Mouse (Mus musculus) CH12.LX (cell line): ENCODE results near the gene Rps6kb2. TPM values are rescaled to one million over a fixed set of nuclear protein-coding genes. Genes with fewer than 3 reads are reported as not detected.

Source experiments
- DNase-seq: peaks from one replicate; pipeline ENCODE4 v3.0.0-alpha.2; 2013; ENCODE audit errors: extremely low read depth
- H3K27ac ChIP-seq: 2 replicates; pipeline ENCODE4 v1.5.1; 2012; ENCODE audit warnings: low read depth, mild to moderate bottlenecking, control low read depth, moderate library complexity; ENCODE audit not compliant: insufficient read depth
- H3K27me3 ChIP-seq: replicated peaks from 2 replicates; pipeline ENCODE3; 2012; ENCODE audit warnings: inconsistent platforms
- H3K36me3 ChIP-seq, 2 experiments: replicated peaks in 1 of 2; 2 replicates each; pipeline versions ENCODE3 to v1.6.1; 2012; ENCODE audit warnings: inconsistent platforms in 1 of 2, low read length in 1 of 2, mild to moderate bottlenecking in 1 of 2, mixed read lengths in 1 of 2, moderate library complexity in 1 of 2; ENCODE audit not compliant: control insufficient read depth in 1 of 2, insufficient read depth in 1 of 2
- H3K4me1 ChIP-seq, 2 experiments: 2 replicates each; pipeline ENCODE4 v1.6.1; 2012; ENCODE audit warnings: inconsistent platforms in 1 of 2, moderate library complexity in 1 of 2; ENCODE audit not compliant: insufficient read depth in 2 of 2, control insufficient read depth in 1 of 2
- H3K4me2 ChIP-seq: 2 replicates; pipeline ENCODE4 v1.6.1; 2012; ENCODE audit warnings: low read depth, mild to moderate bottlenecking, control low read depth; ENCODE audit not compliant: poor library complexity, insufficient read depth, severe bottlenecking
- H3K4me3 ChIP-seq, 3 experiments: fragments of 150-350 bp in 1 of 3; sonication (generic) in 1 of 3; replicated peaks in 1 of 3; 2 replicates each; pipeline versions ENCODE3 to v1.5.1; 2011 to 2012; ENCODE audit warnings: low read depth in 2 of 3, low read length in 2 of 3, mild to moderate bottlenecking in 2 of 3, moderate library complexity in 2 of 3, control low read depth in 1 of 3, improper control_type of control experiment in 1 of 3, inconsistent platforms in 1 of 3, mixed read lengths in 1 of 3; ENCODE audit not compliant: poor library complexity in 1 of 3
- H3K79me2 ChIP-seq: replicated peaks from 2 replicates; pipeline ENCODE4 v1.6.1; 2012; ENCODE audit warnings: mild to moderate bottlenecking, moderate library complexity; ENCODE audit not compliant: control insufficient read depth, poor library complexity, insufficient read depth, severe bottlenecking; ENCODE audit errors: extremely low read depth
- H3K9ac ChIP-seq: 2 replicates; pipeline ENCODE4 v1.6.1; 2012; ENCODE audit warnings: low read depth, mild to moderate bottlenecking, control low read depth, moderate library complexity; ENCODE audit not compliant: insufficient read depth
- H3K9me3 ChIP-seq: replicated peaks from 2 replicates; pipeline ENCODE3; 2012; ENCODE audit warnings: low read length, inconsistent platforms, mixed read lengths
- BHLHE40 ChIP-seq: IDR thresholded peaks from 2 replicates; pipeline ENCODE4 v1.6.1; 2011; ENCODE audit warnings: mild to moderate bottlenecking, low read depth, low read length, improper control_type of control experiment
- CHD1 ChIP-seq: IDR thresholded peaks from 2 replicates; pipeline ENCODE4 v1.6.1; 2012; ENCODE audit warnings: low read depth, low read length, improper control_type of control experiment, inconsistent platforms
- CHD2 ChIP-seq: IDR thresholded peaks from 2 replicates; pipeline ENCODE4 v1.6.1; 2011; ENCODE audit warnings: low read length, improper control_type of control experiment
- CTCF ChIP-seq, 2 experiments: IDR thresholded peaks in 1 of 2; conservative IDR thresholded peaks in 1 of 2; 2 replicates each; pipeline ENCODE4 v1.5.1; 2011 to 2012; ENCODE audit warnings: low read depth in 2 of 2, low read length in 2 of 2, improper control_type of control experiment in 1 of 2, inconsistent platforms in 1 of 2, mild to moderate bottlenecking in 1 of 2, moderate library complexity in 1 of 2
- E2F4 ChIP-seq: IDR thresholded peaks from 2 replicates; pipeline ENCODE4 v1.6.1; 2011; ENCODE audit warnings: low read depth, low read length, improper control_type of control experiment; ENCODE audit not compliant: insufficient replicate concordance
- EP300 ChIP-seq: IDR thresholded peaks from 2 replicates; pipeline ENCODE4 v1.6.1; 2011; ENCODE audit warnings: low read length, improper control_type of control experiment
- ETS1 ChIP-seq: conservative IDR thresholded peaks from 2 replicates; pipeline ENCODE4 v1.6.1; 2012; ENCODE audit warnings: low read depth, mild to moderate bottlenecking, inconsistent platforms, low read length, improper control_type of control experiment, moderate library complexity
- HCFC1 ChIP-seq: IDR thresholded peaks from 2 replicates; pipeline ENCODE4 v1.6.1; 2012; ENCODE audit warnings: low read depth, mild to moderate bottlenecking, inconsistent platforms, low read length, improper control_type of control experiment
- IRF4 ChIP-seq: IDR thresholded peaks from 2 replicates; pipeline ENCODE4 v1.6.1; 2014; ENCODE audit warnings: low read depth, mild to moderate bottlenecking, inconsistent platforms, low read length, improper control_type of control experiment
- JUN ChIP-seq: IDR thresholded peaks from 2 replicates; pipeline ENCODE4 v1.6.1; 2011; ENCODE audit warnings: low read depth, mild to moderate bottlenecking, low read length, improper control_type of control experiment, moderate library complexity; ENCODE audit not compliant: insufficient read depth
- JUND ChIP-seq: conservative IDR thresholded peaks from 2 replicates; pipeline ENCODE4 v1.6.1; 2011; ENCODE audit warnings: low read depth, low read length, improper control_type of control experiment
- KAT2A ChIP-seq: IDR thresholded peaks from 2 replicates; pipeline ENCODE4 v1.6.1; 2012; ENCODE audit warnings: low read length, improper control_type of control experiment, inconsistent platforms; ENCODE audit not compliant: insufficient replicate concordance
- MAX ChIP-seq: IDR thresholded peaks from 2 replicates; pipeline ENCODE4 v1.6.1; 2011; ENCODE audit warnings: low read length, improper control_type of control experiment
- MAZ ChIP-seq: IDR thresholded peaks from 2 replicates; pipeline ENCODE4 v1.6.1; 2012; ENCODE audit warnings: low read depth, mild to moderate bottlenecking, inconsistent platforms, low read length, improper control_type of control experiment, moderate library complexity
- MEF2A ChIP-seq: IDR thresholded peaks from 2 replicates; pipeline ENCODE4 v1.6.1; 2014; ENCODE audit warnings: low read depth, mild to moderate bottlenecking, inconsistent platforms, low read length, improper control_type of control experiment, borderline replicate concordance
- MXI1 ChIP-seq: IDR thresholded peaks from 2 replicates; pipeline ENCODE4 v1.6.1; 2011; ENCODE audit warnings: mild to moderate bottlenecking, low read depth, low read length, improper control_type of control experiment
- NRF1 ChIP-seq: IDR thresholded peaks from 2 replicates; pipeline ENCODE4 v1.6.1; 2014; ENCODE audit warnings: low read depth, mild to moderate bottlenecking, inconsistent platforms, low read length, improper control_type of control experiment, moderate library complexity
- PAX5 ChIP-seq: IDR thresholded peaks from 2 replicates; pipeline ENCODE4 v1.6.1; 2012; ENCODE audit warnings: low read length, inconsistent platforms, mixed read lengths
- POLR2A ChIP-seq: IDR thresholded peaks from 2 replicates; pipeline ENCODE4 v1.6.1; 2011; ENCODE audit warnings: low read depth, mild to moderate bottlenecking, improper control_type of control experiment, low read length
- RAD21 ChIP-seq: IDR thresholded peaks from 2 replicates; pipeline ENCODE4 v1.6.1; 2011; ENCODE audit warnings: low read depth, mild to moderate bottlenecking, low read length, improper control_type of control experiment, moderate library complexity
- RCOR1 ChIP-seq: conservative IDR thresholded peaks from 2 replicates; pipeline ENCODE4 v1.6.1; 2012; ENCODE audit warnings: low read depth, mild to moderate bottlenecking, inconsistent platforms, low read length, improper control_type of control experiment
- SIN3A ChIP-seq: IDR thresholded peaks from 2 replicates; pipeline ENCODE4 v1.6.1; 2012; ENCODE audit warnings: low read length, improper control_type of control experiment, inconsistent platforms
- TBP ChIP-seq: conservative IDR thresholded peaks from 2 replicates; pipeline ENCODE4 v1.6.1; 2011; ENCODE audit warnings: low read depth, low read length, improper control_type of control experiment
- TCF12 ChIP-seq: IDR thresholded peaks from 2 replicates; pipeline ENCODE4 v1.6.1; 2014; ENCODE audit warnings: low read depth, mild to moderate bottlenecking, inconsistent platforms, low read length, improper control_type of control experiment
- UBTF ChIP-seq: IDR thresholded peaks from 2 replicates; pipeline ENCODE4 v1.6.1; 2012; ENCODE audit warnings: low read depth, mild to moderate bottlenecking, inconsistent platforms, low read length, improper control_type of control experiment, moderate library complexity
- USF1 ChIP-seq: IDR thresholded peaks from 2 replicates; pipeline ENCODE4 v1.6.1; 2014; ENCODE audit warnings: low read depth, mild to moderate bottlenecking, inconsistent platforms, low read length, improper control_type of control experiment
- USF2 ChIP-seq: conservative IDR thresholded peaks from 2 replicates; pipeline ENCODE4 v1.6.1; 2011; ENCODE audit warnings: low read depth, low read length, improper control_type of control experiment
- ZC3H11A ChIP-seq: IDR thresholded peaks from 2 replicates; pipeline ENCODE4 v1.6.1; 2012; ENCODE audit warnings: low read depth, mild to moderate bottlenecking, inconsistent platforms, low read length, improper control_type of control experiment
- ZKSCAN1 ChIP-seq: IDR thresholded peaks from 2 replicates; pipeline ENCODE4 v1.6.1; 2012; ENCODE audit warnings: low read depth, inconsistent platforms, low read length, improper control_type of control experiment, borderline replicate concordance
- ZNF384 ChIP-seq: IDR thresholded peaks from 2 replicates; pipeline ENCODE4 v1.6.1; 2012; ENCODE audit warnings: low read depth, low read length, improper control_type of control experiment, inconsistent platforms
- dilution Hi-C: fragments of 300-500 bp; cut with MboI; formaldehyde crosslinking; loops from 2 replicates; pipeline ENCODE4 v1.14.3; 2020; ENCODE audit warnings: low sequenced_read_pairs; ENCODE audit not compliant: extremely low pct_unique_long_range_greater_than_20kb, extremely low pct_ligation_motif_present
- in situ Hi-C: fragments of 300-500 bp; cut with MboI; formaldehyde crosslinking; loops from 3 replicates; pipeline ENCODE4 v1.14.3; 2019; ENCODE audit warnings: low sequenced_read_pairs, low pct_ligation_motif_present, low pct_unique_long_range_greater_than_20kb, mixed read lengths
- polyA plus RNA-seq: library from polyadenylated mRNA; unstranded; fragments of >175 nt; gene quantifications from 2 replicates; pipeline ENCODE4 v1.2.1, GENCODE M21; 2012; ENCODE audit warnings: low read depth; ENCODE audit not compliant: insufficient read length
- total RNA-seq, 2 experiments: library from RNA; depleted of rRNA; stranded (reverse); fragments of 300-350 nt in 1 of 2; fragments of >200 nt in 1 of 2; gene quantifications; 2 replicates each; pipeline ENCODE4 v1.2.3; 2012 to 2014

Rps6kb2 gene
- total and polyA plus RNA-seq, 3 experiments, result 9.7 to 26.6 (median 20.7) TPM

DNA sequence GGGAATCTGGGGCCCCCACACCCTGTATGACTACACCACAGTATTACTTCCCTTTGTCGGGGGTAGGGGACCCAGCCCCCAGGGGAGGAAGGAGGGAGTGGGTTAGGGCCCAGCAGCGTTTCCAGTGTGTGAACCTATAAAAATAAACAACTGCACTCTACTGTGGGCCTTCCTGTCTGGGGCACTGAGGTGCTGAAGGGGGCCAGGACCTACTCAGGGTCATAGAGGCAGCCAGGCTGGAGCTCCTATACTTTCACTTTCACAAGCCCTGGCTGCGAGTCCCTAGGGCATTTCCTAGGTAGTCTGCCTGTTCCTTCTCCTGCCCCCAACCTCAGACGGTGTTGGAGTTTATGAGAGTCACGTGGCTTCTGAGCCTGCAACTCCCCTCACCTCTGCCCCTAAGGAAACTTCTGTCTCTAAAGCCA lies 49.3 kb downstream of the Rps6kb2 start:
- no peak overlapping the region for H3K4me3 ChIP-seq
- no peaks in the 10 kb centered on the region for H3K9me3 ChIP-seq
- in situ Hi-C loops (no loop called here), dilution Hi-C loops (no loop called here)
- peak overlapping the region; percentile 53 for H3K4me2 ChIP-seq
- peaks cover 80 to 92% of the 10 kb centered on the region in 2 experiments for H3K36me3 ChIP-seq
- H3K27ac ChIP-seq, result peak overlapping the region; percentile 89
- peaks cover 19 to 54% of the 10 kb centered on the region in 2 experiments for H3K4me1 ChIP-seq
- DNase-seq, result peak; percentile 82
- TF ChIP-seq CTCF (conservative IDR thresholded peaks at IDR 0.05 in 1 of 2, IDR thresholded peaks at IDR 0.05 in 1 of 2; ENCODE audit: low read depth in 2 of 2, low read length in 2 of 2) (no peak), HCFC1 (no peak), JUN (no peak), NRF1 (no peak), USF1 (peak; percentile 69), SIN3A (peak; percentile 39; the same call in 1 of the 2 replicates), JUND (no peak), CHD1 (no peak), MEF2A (peak; percentile 62; the same call in 1 of the 2 replicates), E2F4 (no peak), POLR2A (0 out of 2 replicates have a peak, but pooled peaks have one; percentile 24), PAX5 (no peak), TBP (no peak), MAZ (0 out of 2 replicates have a peak, but pooled peaks have one; percentile 9), MAX (peak; percentile 84), BHLHE40 (peak; percentile 76), EP300 (peak; percentile 61; the same call in 1 of the 2 replicates), RCOR1 (no peak), CHD2 (peak; percentile 62), RAD21 (no peak), USF2 (peak; percentile 63), ZNF384 (no peak), ETS1 (peak; percentile 76), UBTF (no peak), ZKSCAN1 (no peak), IRF4 (peak; percentile 78), MXI1 (no peak), ZC3H11A (no peak), TCF12 (peak; percentile 27; the same call in 1 of the 2 replicates), KAT2A (0 out of 2 replicates have a peak, but pooled peaks have one; percentile 56)
- H3K9ac ChIP-seq, result peak overlapping the region; percentile 39
- no peaks in the 10 kb centered on the region for H3K79me2 ChIP-seq
- H3K27me3 ChIP-seq, result no peaks in the 10 kb centered on the region
